Mouse (Mus musculus): Measurements from ENCODE around the gene Fos.

DNA sequence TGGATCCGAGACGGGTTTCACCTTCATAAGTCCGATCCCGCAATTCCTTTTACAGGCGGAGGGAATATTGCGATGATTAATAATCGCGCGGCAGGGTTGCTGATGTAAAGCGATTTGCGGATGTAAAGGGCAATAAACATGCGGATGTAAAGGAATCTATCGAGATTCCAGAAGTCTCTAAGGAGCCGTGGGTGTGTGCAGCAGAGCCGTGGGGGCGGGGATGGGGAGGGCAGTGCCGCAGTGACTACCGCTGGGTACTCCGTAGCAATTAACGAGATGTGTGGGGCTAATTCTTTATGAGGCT, 13.0 kb downstream of the Fos start:
- no peak for TF ChIP-seq CTCF (IDR thresholded peaks at IDR 0.05; ENCODE audit: borderline replicate concordance, control insufficient read depth, extremely low read depth, insufficient read depth, low read length, poor library complexity)
- TF ChIP-seq POLR2A (IDR thresholded peaks at IDR 0.05; ENCODE audit: control insufficient read depth, extremely low read depth, insufficient read depth, low read length, poor library complexity) = no peak
